Mouse (Mus musculus): ENCODE results near the gene Tuba4a.

Tuba4a gene

GRCm38 (mm10) chr1:75168093-75168471, 51.6 kb downstream of the Tuba4a start:
- in situ Hi-C loops (cut with MboI; ENCODE audit: low sequenced_read_pairs), result no loop called here
